Mouse (Mus musculus): ENCODE data around the gene Thbs2. TPM values are rescaled to one million over a fixed set of nuclear protein-coding genes. Genes with fewer than 3 reads are reported as not detected.
A peak's percentile ranks its signal among the peaks of the same experiment; 100 is the strongest.

Gene Thbs2
- 2.7 and 4.0 TPM in 2 replicates for polyA plus RNA-seq (2014; fragmentation: Nextera tagmentation; extraction: Ambion mirVana)

GRCm38 (mm10) chr17:14693994-14694374 lies at the start of gene Thbs2:
Gene Thbs2 (minus strand): TSS chr17:14694235.
- Histone ChIP-seq H3K4me2 (peak within 1 kb of the TSS; percentile 52), H3K9me3 (replicated peaks; ENCODE audit: control insufficient read depth, low read length) (no peaks in the 10 kb centered on the region), H3K4me1 (ENCODE audit: control insufficient read depth, insufficient read depth, low read length) (no peaks in the 10 kb centered on the region; the same call in 1 of the 2 replicates), H3K27ac (ENCODE audit: low read depth, low read length) (no peak within 1 kb of the TSS), H3K9ac (ENCODE audit: low read depth, low read length) (peak within 1 kb of the TSS; percentile 47; the same call in 1 of the 2 replicates), H3K4me3 (ENCODE audit: low read depth, low read length) (peak within 1 kb of the TSS; percentile 26), H3K27me3 (ENCODE audit: control insufficient read depth, insufficient read depth, low read length) (no peaks in the 10 kb centered on the region), H3K36me3 (ENCODE audit: control insufficient read depth, insufficient read depth, low read length) (no peaks in the 10 kb centered on the region)
- 0 out of 2 replicates have a peak, but pooled peaks have one; percentile 36 for ATAC-seq (replicated peaks; ENCODE audit: insufficient number of reproducible peaks, low FRiP score, low TSS enrichment)
- WGBS (ENCODE audit: insufficient replicate concordance) = under 1% methylated on average over 14 of the region's 14 CpGs

- H3K9ac ChIP-seq (ENCODE audit: low read depth, low read length) = no peak overlapping the region
- H3K4me3 ChIP-seq (ENCODE audit: low read depth, low read length) = no peak overlapping the region
- 68% methylated on average over 6 of the region's 6 CpGs for WGBS (ENCODE audit: insufficient replicate concordance)
- H3K27ac ChIP-seq (ENCODE audit: low read depth, low read length) = no peak overlapping the region
- no peak overlapping the region for H3K4me2 ChIP-seq
- no peaks in the 10 kb centered on the region for H3K9me3 ChIP-seq (replicated peaks; ENCODE audit: control insufficient read depth, low read length)
- no peaks in the 10 kb centered on the region for H3K27me3 ChIP-seq (ENCODE audit: control insufficient read depth, insufficient read depth, low read length)
- H3K36me3 ChIP-seq (ENCODE audit: control insufficient read depth, insufficient read depth, low read length) = no peaks in the 10 kb centered on the region
- 0 out of 2 replicates have a peak, but pooled peaks cover 2% of the 10 kb centered on the region for H3K4me1 ChIP-seq (ENCODE audit: control insufficient read depth, insufficient read depth, low read length)
- no peak for ATAC-seq (replicated peaks; ENCODE audit: insufficient number of reproducible peaks, low FRiP score, low TSS enrichment)
Observed at GRCm38 (mm10) chr17:14735493-14736004, 41.5 kb upstream of the Thbs2 start.

- H3K4me3 ChIP-seq (ENCODE audit: low read depth, low read length) = no peak overlapping the region
- no peak overlapping the region for H3K9ac ChIP-seq (ENCODE audit: low read depth, low read length)
- ATAC-seq (replicated peaks; ENCODE audit: insufficient number of reproducible peaks, low FRiP score, low TSS enrichment) = no peak
- 0 out of 2 replicates have a peak, but pooled peaks cover 5% of the 10 kb centered on the region for H3K4me1 ChIP-seq (ENCODE audit: control insufficient read depth, insufficient read depth, low read length)
- H3K9me3 ChIP-seq (replicated peaks; ENCODE audit: control insufficient read depth, low read length) = no peaks in the 10 kb centered on the region
- no peaks in the 10 kb centered on the region for H3K36me3 ChIP-seq (ENCODE audit: control insufficient read depth, insufficient read depth, low read length)
- H3K27ac ChIP-seq (ENCODE audit: low read depth, low read length) = no peak overlapping the region
- no peaks in the 10 kb centered on the region for H3K27me3 ChIP-seq (ENCODE audit: control insufficient read depth, insufficient read depth, low read length)
- no peak overlapping the region for H3K4me2 ChIP-seq
- 70% methylated on average over 4 of the region's 4 CpGs for WGBS (ENCODE audit: insufficient replicate concordance)
Observed at GRCm38 (mm10) chr17:14734380-14734779, 40.3 kb upstream of the Thbs2 start.

GRCm38 (mm10) chr17:14733941-14734340 lies 39.9 kb upstream of the Thbs2 start:
- H3K4me1 ChIP-seq (ENCODE audit: control insufficient read depth, insufficient read depth, low read length) = 0 out of 2 replicates have a peak, but pooled peaks cover 5% of the 10 kb centered on the region
- H3K36me3 ChIP-seq (ENCODE audit: control insufficient read depth, insufficient read depth, low read length) = no peaks in the 10 kb centered on the region
- no peak overlapping the region for H3K4me3 ChIP-seq (ENCODE audit: low read depth, low read length)
- 52% methylated on average over 10 of the region's 10 CpGs for WGBS (ENCODE audit: insufficient replicate concordance)
- H3K4me2 ChIP-seq = no peak overlapping the region
- H3K27me3 ChIP-seq (ENCODE audit: control insufficient read depth, insufficient read depth, low read length) = no peaks in the 10 kb centered on the region
- H3K27ac ChIP-seq (ENCODE audit: low read depth, low read length) = no peak overlapping the region
- no peak for ATAC-seq (replicated peaks; ENCODE audit: insufficient number of reproducible peaks, low FRiP score, low TSS enrichment)
- H3K9ac ChIP-seq (ENCODE audit: low read depth, low read length) = no peak overlapping the region
- no peaks in the 10 kb centered on the region for H3K9me3 ChIP-seq (replicated peaks; ENCODE audit: control insufficient read depth, low read length)

GRCm38 (mm10) chr17:14733027-14733426 lies 39.0 kb upstream of the Thbs2 start:
- ATAC-seq (replicated peaks; ENCODE audit: insufficient number of reproducible peaks, low FRiP score, low TSS enrichment) = no peak

GRCm38 (mm10) chr17:14730629-14731028 lies 36.6 kb upstream of the Thbs2 start:
- Histone ChIP-seq H3K27ac (ENCODE audit: low read depth, low read length) (no peak overlapping the region), H3K4me3 (ENCODE audit: low read depth, low read length) (no peak overlapping the region), H3K9ac (ENCODE audit: low read depth, low read length) (no peak overlapping the region), H3K4me2 (no peak overlapping the region), H3K9me3 (replicated peaks; ENCODE audit: control insufficient read depth, low read length) (no peaks in the 10 kb centered on the region), H3K36me3 (ENCODE audit: control insufficient read depth, insufficient read depth, low read length) (no peaks in the 10 kb centered on the region), H3K4me1 (ENCODE audit: control insufficient read depth, insufficient read depth, low read length) (peaks cover 10% of the 10 kb centered on the region), H3K27me3 (ENCODE audit: control insufficient read depth, insufficient read depth, low read length) (no peaks in the 10 kb centered on the region)
- WGBS (ENCODE audit: insufficient replicate concordance) = 57% methylated on average over 5 of the region's 5 CpGs
- ATAC-seq (replicated peaks; ENCODE audit: insufficient number of reproducible peaks, low FRiP score, low TSS enrichment) = no peak

More at GRCm38 (mm10) chr17:14733027-14733426, 39.0 kb upstream of the Thbs2 start:
- no peak overlapping the region for H3K4me2 ChIP-seq
- no peaks in the 10 kb centered on the region for H3K27me3 ChIP-seq (ENCODE audit: control insufficient read depth, insufficient read depth, low read length)
- no peaks in the 10 kb centered on the region for H3K9me3 ChIP-seq (replicated peaks; ENCODE audit: control insufficient read depth, low read length)
- H3K27ac ChIP-seq (ENCODE audit: low read depth, low read length) = no peak overlapping the region
- H3K36me3 ChIP-seq (ENCODE audit: control insufficient read depth, insufficient read depth, low read length) = no peaks in the 10 kb centered on the region
- 0 out of 2 replicates have a peak, but pooled peaks cover 5% of the 10 kb centered on the region for H3K4me1 ChIP-seq (ENCODE audit: control insufficient read depth, insufficient read depth, low read length)
- 90% methylated on average over 1 of the region's 1 CpGs for WGBS (ENCODE audit: insufficient replicate concordance)
- no peak overlapping the region for H3K4me3 ChIP-seq (ENCODE audit: low read depth, low read length)
- H3K9ac ChIP-seq (ENCODE audit: low read depth, low read length) = no peak overlapping the region

- Histone ChIP-seq H3K9ac (ENCODE audit: low read depth, low read length) (no peak overlapping the region), H3K36me3 (ENCODE audit: control insufficient read depth, insufficient read depth, low read length) (no peaks in the 10 kb centered on the region), H3K9me3 (replicated peaks; ENCODE audit: control insufficient read depth, low read length) (no peaks in the 10 kb centered on the region), H3K4me3 (ENCODE audit: low read depth, low read length) (no peak overlapping the region), H3K4me1 (ENCODE audit: control insufficient read depth, insufficient read depth, low read length) (peaks cover 10% of the 10 kb centered on the region), H3K4me2 (no peak overlapping the region), H3K27me3 (ENCODE audit: control insufficient read depth, insufficient read depth, low read length) (no peaks in the 10 kb centered on the region), H3K27ac (ENCODE audit: low read depth, low read length) (no peak overlapping the region)
- no peak for ATAC-seq (replicated peaks; ENCODE audit: insufficient number of reproducible peaks, low FRiP score, low TSS enrichment)
- WGBS (ENCODE audit: insufficient replicate concordance) = 26% methylated on average over 3 of the region's 3 CpGs
Observed at GRCm38 (mm10) chr17:14727481-14727880, 33.4 kb upstream of the Thbs2 start.

- H3K4me3 ChIP-seq (ENCODE audit: low read depth, low read length) = no peak overlapping the region
- no peak overlapping the region for H3K4me2 ChIP-seq
- no peaks in the 10 kb centered on the region for H3K9me3 ChIP-seq (replicated peaks; ENCODE audit: control insufficient read depth, low read length)
- no peak overlapping the region for H3K9ac ChIP-seq (ENCODE audit: low read depth, low read length)
- 38% methylated on average over 2 of the region's 2 CpGs for WGBS (ENCODE audit: insufficient replicate concordance)
- H3K4me1 ChIP-seq (ENCODE audit: control insufficient read depth, insufficient read depth, low read length) = peaks cover 5% of the 10 kb centered on the region
- no peak overlapping the region for H3K27ac ChIP-seq (ENCODE audit: low read depth, low read length)
- no peaks in the 10 kb centered on the region for H3K36me3 ChIP-seq (ENCODE audit: control insufficient read depth, insufficient read depth, low read length)
- H3K27me3 ChIP-seq (ENCODE audit: control insufficient read depth, insufficient read depth, low read length) = no peaks in the 10 kb centered on the region
- ATAC-seq (replicated peaks; ENCODE audit: insufficient number of reproducible peaks, low FRiP score, low TSS enrichment) = no peak
Observed at GRCm38 (mm10) chr17:14724786-14725185, 30.8 kb upstream of the Thbs2 start.

- Histone ChIP-seq H3K27ac (ENCODE audit: low read depth, low read length) (no peak overlapping the region), H3K9me3 (replicated peaks; ENCODE audit: control insufficient read depth, low read length) (no peaks in the 10 kb centered on the region), H3K27me3 (ENCODE audit: control insufficient read depth, insufficient read depth, low read length) (no peaks in the 10 kb centered on the region), H3K36me3 (ENCODE audit: control insufficient read depth, insufficient read depth, low read length) (no peaks in the 10 kb centered on the region), H3K9ac (ENCODE audit: low read depth, low read length) (no peak overlapping the region), H3K4me3 (ENCODE audit: low read depth, low read length) (no peak overlapping the region), H3K4me2 (no peak overlapping the region), H3K4me1 (ENCODE audit: control insufficient read depth, insufficient read depth, low read length) (no peaks in the 10 kb centered on the region)
- ATAC-seq (replicated peaks; ENCODE audit: insufficient number of reproducible peaks, low FRiP score, low TSS enrichment) = no peak
- WGBS (ENCODE audit: insufficient replicate concordance) = 71% methylated on average over 4 of the region's 4 CpGs
Observed at GRCm38 (mm10) chr17:14721325-14721724, 27.3 kb upstream of the Thbs2 start.

All from heart, embryonic 11.5 days (tissue).